Mouse (Mus musculus) intestine, embryonic 16.5 days (tissue): ENCODE results near the gene Lamp1. TPM values are rescaled to one million over a fixed set of nuclear protein-coding genes. Genes with fewer than 3 reads are reported as not detected.
"Not testable (repeated sequence)": the region's sequence is repeated elsewhere in the genome, so short reads cannot be mapped to it uniquely, and the experiment has no call there.

Experiments
- ATAC-seq: fragments of 200-750 bp; cut with Nextera tagmentation; 2 replicates; pipeline ENCODE4 v1.8.0; 2017; ENCODE audit warnings: moderate TSS enrichment, moderate library complexity
- H3K27ac ChIP-seq: fragments of 300-500 bp; sonication (generic); 2 replicates; pipeline ENCODE4 v1.5.1; 2014; ENCODE audit warnings: mild to moderate bottlenecking, low read length
- H3K27me3 ChIP-seq: fragments of 300-500 bp; sonication (generic); replicated peaks from 2 replicates; pipeline ENCODE4 v1.6.1; 2014; ENCODE audit warnings: low read length, control low read depth, mixed read lengths; ENCODE audit not compliant: control insufficient read depth, insufficient read depth
- H3K36me3 ChIP-seq: fragments of 300-500 bp; sonication (generic); 2 replicates; pipeline ENCODE4 v1.6.1; 2014; ENCODE audit warnings: low read length, control low read depth; ENCODE audit not compliant: control insufficient read depth, insufficient read depth
- H3K4me1 ChIP-seq: fragments of 300-500 bp; sonication (generic); 2 replicates; pipeline ENCODE4 v1.6.1; 2014; ENCODE audit warnings: low read length, control low read depth, mixed read lengths; ENCODE audit not compliant: control insufficient read depth, insufficient read depth
- H3K4me2 ChIP-seq: fragments of 300-500 bp; sonication (generic); 2 replicates; pipeline ENCODE4 v1.6.1; 2014; ENCODE audit warnings: low read depth, low read length, control low read depth
- H3K4me3 ChIP-seq: fragments of 300-500 bp; sonication (generic); 2 replicates; pipeline ENCODE4 v1.5.1; 2014; ENCODE audit warnings: mild to moderate bottlenecking, low read length
- H3K9ac ChIP-seq: fragments of 300-500 bp; sonication (generic); 2 replicates; pipeline ENCODE4 v1.6.1; 2014; ENCODE audit warnings: low read depth, low read length
- H3K9me3 ChIP-seq: fragments of 300-500 bp; sonication (generic); 2 replicates; pipeline ENCODE4 v1.6.1; 2016; ENCODE audit warnings: low read length, control low read depth; ENCODE audit not compliant: control insufficient read depth
- WGBS: fragments of 180-500 bp; shearing (Covaris S2); extraction: QIAGEN DNeasy Blood & Tissue Kit; methylation state at CpG from one replicate; pipeline ENCODE4 v1.1.7; 2014; 5-methylcytosine and 5-hydroxymethylcytosine counted together
- polyA plus RNA-seq: library from polyadenylated mRNA; unstranded; fragments of >200 nt; fragmentation: Nextera tagmentation; extraction: Ambion mirVana; gene quantifications from 2 replicates; pipeline ENCODE4 v1.2.1, GENCODE M21; 2015

The Lamp1 gene
- polyA plus RNA-seq, 1 experiment from 2014 or later = 256 TPM

DNA sequence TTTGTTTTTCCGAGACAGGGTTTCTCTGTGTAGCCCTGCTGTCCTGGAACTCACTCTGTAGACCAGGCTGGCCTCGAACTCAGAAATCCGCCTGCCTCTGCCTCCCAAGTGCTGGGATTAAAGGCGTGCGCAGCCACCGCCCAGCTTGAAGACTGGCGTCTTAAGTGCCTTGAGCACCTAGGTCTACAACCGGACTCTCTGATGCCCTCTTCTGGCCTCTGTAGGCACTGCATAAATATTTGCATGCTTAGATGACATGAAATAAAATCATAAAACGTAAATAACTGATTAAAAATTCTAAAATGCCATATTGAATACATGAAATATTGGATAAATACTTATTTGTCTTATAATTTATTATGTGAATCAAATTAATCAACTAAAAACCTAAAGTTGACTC, 26.7 kb upstream of the Lamp1 start:
- WGBS = 68% methylated on average over 9 of the region's 9 CpGs
- H3K36me3 ChIP-seq = peaks cover 28% of the 10 kb centered on the region

DNA sequence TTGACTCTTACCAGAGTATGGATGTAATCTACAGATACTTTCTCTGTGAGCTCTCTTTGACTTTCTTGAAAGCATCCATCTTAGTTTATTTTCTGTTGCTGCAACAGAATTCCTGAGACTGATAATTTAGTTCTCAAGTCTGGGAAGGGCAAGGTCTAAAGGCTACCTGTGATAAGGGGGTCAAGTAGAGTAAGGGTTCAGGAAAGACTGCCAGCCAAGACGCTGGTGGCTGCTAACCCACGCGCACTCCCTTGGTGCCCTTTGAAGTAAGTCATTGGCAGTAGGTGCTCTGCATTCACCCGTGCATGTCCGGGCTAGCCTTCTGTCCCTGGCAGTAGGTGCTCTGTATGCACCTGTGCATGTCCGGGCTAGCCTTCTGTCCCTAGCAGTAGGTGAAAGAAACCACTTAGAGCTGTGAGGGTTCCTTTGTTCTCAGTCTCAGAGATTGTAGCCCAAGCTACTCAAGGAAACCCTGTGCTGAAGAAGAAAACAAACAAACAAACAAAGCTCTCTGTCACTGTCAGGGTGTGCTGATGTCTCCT, 19.2 kb upstream of the Lamp1 start:
- no peak overlapping the region for H3K27ac ChIP-seq
- peaks cover 52% of the 10 kb centered on the region for H3K36me3 ChIP-seq
- no peak overlapping the region for H3K4me2 ChIP-seq
- peak; percentile 66 for ATAC-seq
- no peak overlapping the region for H3K4me3 ChIP-seq
- H3K9ac ChIP-seq = no peak overlapping the region
- H3K4me1 ChIP-seq = no peaks in the 10 kb centered on the region
- WGBS = 87% methylated on average over 6 of the region's 6 CpGs
- no peaks in the 10 kb centered on the region for H3K27me3 ChIP-seq
- H3K9me3 ChIP-seq = no peaks in the 10 kb centered on the region

More for the DNA sequence above, 26.7 kb upstream of the Lamp1 start:
- not testable (repeated sequence) for H3K4me2 ChIP-seq, H3K27ac ChIP-seq, H3K9ac ChIP-seq, ATAC-seq, H3K9me3 ChIP-seq, H3K27me3 ChIP-seq, H3K4me3 ChIP-seq, H3K4me1 ChIP-seq

DNA sequence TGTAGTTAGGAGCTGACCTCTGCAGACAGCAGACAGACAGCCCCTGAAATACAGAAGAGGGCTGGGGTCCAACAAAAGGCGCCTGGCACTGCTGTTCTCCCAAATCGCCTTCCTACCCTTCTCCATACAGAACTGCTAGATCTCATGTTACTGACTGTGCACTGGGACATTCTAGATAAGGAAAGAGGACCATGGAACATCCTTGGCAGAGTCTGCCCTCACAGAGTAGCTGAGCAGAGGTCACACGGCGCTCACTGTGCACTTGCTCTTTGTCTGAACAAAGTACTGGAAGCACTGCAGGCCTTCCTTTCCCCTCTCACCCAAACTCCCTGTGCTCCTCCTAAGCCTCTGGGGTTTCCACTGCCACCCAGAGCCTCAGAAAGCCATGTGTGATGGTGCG, 17.3 kb upstream of the Lamp1 start:
- Histone ChIP-seq H3K4me2 (no peak overlapping the region), H3K36me3 (peaks cover 50% of the 10 kb centered on the region), H3K9me3 (no peaks in the 10 kb centered on the region), H3K9ac (no peak overlapping the region), H3K4me3 (no peak overlapping the region), H3K4me1 (no peaks in the 10 kb centered on the region), H3K27ac (no peak overlapping the region), H3K27me3 (no peaks in the 10 kb centered on the region)
- 88% methylated on average over 5 of the region's 5 CpGs for WGBS
- ATAC-seq = no peak

DNA sequence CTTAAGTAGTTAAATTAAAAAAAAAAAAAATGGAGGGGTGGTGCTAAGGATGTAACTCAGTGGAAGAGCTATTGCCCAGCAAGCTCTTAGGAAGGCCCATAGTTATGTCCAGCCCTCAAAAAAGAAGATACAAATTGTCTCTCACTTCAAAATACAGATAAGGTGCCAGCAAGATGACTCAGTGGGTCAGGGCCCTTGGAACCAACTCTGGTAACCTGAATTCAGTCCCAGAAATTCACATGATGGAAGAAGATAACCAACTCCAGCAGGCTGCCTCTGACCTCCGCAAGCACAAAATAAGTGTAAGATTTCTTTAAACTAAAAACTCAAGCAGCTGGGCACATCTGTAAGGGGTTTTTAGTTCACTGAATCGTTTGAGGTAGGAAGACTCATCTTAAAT, 10.5 kb upstream of the Lamp1 start:
- 85% methylated on average over 2 of the region's 2 CpGs for WGBS
- no peak overlapping the region for H3K27ac ChIP-seq
- no peaks in the 10 kb centered on the region for H3K9me3 ChIP-seq
- no peak overlapping the region for H3K4me2 ChIP-seq
- H3K9ac ChIP-seq = no peak overlapping the region
- H3K4me1 ChIP-seq = no peaks in the 10 kb centered on the region
- peaks cover 18% of the 10 kb centered on the region for H3K36me3 ChIP-seq
- H3K27me3 ChIP-seq = no peaks in the 10 kb centered on the region
- H3K4me3 ChIP-seq = no peak overlapping the region
- ATAC-seq = no peak

DNA sequence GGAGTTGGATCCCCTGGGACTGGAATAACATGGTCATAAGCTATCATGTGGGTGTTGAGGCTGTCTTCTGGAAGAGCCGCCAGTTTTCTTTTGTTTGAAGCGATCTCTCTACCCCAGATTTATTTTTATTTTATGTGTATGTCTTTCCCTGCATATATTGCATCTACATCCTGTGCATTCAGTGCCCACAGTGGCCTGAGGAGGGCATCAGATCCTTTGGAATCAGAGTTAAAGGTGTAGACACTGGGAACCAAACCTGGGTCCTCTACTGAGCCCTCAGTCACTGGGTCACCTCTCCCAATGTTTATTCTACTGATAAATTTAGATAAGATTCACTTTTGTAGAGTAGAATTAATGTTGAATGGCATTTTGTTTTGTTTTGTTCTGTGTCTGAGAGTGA, 9.7 kb upstream of the Lamp1 start:
- H3K27me3 ChIP-seq = no peaks in the 10 kb centered on the region
- no peaks in the 10 kb centered on the region for H3K4me1 ChIP-seq
- no peak overlapping the region for H3K9ac ChIP-seq
- WGBS = 95% methylated on average over 2 of the region's 2 CpGs
- H3K27ac ChIP-seq = no peak overlapping the region
- peaks cover 16% of the 10 kb centered on the region for H3K36me3 ChIP-seq
- no peak overlapping the region for H3K4me3 ChIP-seq
- no peaks in the 10 kb centered on the region for H3K9me3 ChIP-seq
- no peak for ATAC-seq
- no peak overlapping the region for H3K4me2 ChIP-seq

DNA sequence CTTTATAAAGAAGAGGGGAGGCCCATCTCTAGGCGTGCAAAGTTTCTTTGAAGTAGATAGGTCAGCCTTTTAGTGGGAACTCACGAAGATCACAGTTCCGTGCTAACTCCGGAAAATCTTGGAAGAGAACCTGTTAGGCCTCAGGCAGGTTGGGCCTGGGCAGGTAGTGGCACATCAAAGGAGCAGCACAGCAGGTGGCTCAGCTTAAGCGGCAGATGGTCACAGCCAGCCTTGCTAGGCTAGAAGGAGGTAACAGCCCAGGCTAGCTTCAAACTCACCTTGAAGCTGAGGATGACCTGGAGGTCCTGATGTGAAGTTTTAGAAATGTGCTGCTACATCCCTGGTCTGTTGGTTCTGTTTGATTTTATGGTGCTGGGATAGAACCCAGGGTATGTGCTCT, 9.1 kb upstream of the Lamp1 start:
- 56% methylated on average over 5 of the region's 5 CpGs for WGBS
- H3K36me3 ChIP-seq = peaks cover 13% of the 10 kb centered on the region

DNA sequence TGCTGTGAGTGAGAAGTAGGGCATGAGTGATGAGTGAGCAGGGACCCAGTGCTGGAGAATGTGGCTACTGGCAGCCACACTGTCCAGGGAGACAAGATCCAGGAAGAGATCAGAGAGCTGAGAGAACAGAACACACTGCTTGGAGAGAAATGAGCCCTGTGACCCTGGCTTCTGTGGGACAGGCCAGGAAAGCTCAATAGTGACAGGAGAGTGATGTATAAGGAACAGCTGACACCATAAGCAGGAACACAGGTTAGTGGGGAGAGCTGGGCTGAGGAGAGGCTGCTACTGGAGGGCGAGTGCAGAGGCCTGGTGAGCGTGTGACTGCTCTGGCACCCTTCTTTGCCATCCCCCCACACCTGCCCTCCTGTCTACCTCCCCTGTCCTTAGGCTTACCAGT, 8.0 kb upstream of the Lamp1 start:
- Histone ChIP-seq H3K4me1 (no peaks in the 10 kb centered on the region), H3K36me3 (peaks cover 10% of the 10 kb centered on the region), H3K27ac (no peak overlapping the region), H3K9me3 (no peaks in the 10 kb centered on the region), H3K9ac (no peak overlapping the region), H3K27me3 (no peaks in the 10 kb centered on the region), H3K4me2 (no peak overlapping the region), H3K4me3 (no peak overlapping the region)
- ATAC-seq = no peak
- WGBS = 96% methylated on average over 2 of the region's 2 CpGs

More for the DNA sequence above, 9.1 kb upstream of the Lamp1 start:
- H3K9ac ChIP-seq = no peak overlapping the region
- H3K27ac ChIP-seq = no peak overlapping the region
- no peak overlapping the region for H3K4me3 ChIP-seq
- H3K9me3 ChIP-seq = no peaks in the 10 kb centered on the region
- H3K4me2 ChIP-seq = no peak overlapping the region
- no peaks in the 10 kb centered on the region for H3K27me3 ChIP-seq
- no peaks in the 10 kb centered on the region for H3K4me1 ChIP-seq
- ATAC-seq = no peak

DNA sequence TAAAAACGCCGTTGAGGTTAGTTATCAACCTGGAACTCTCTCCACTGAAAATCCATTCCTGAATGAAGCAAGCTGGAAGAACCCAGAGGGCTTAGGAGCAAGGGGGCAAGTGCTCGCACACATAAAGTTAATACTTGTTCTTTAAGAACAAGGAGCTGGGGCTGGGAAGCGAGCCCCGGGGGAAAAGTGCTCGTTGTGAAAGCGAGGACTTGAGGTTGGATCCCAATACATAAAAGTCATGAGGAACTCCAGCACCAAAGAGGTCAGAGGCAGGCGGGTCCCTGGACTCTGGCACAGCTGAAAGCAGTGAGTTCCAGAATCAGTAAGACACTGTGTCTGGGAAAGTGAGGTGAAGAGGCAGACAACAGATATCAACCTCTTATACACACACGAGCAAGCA, 4.9 kb upstream of the Lamp1 start:
- ATAC-seq = no peak
- WGBS = 84% methylated on average over 9 of the region's 9 CpGs
- H3K9ac ChIP-seq = no peak overlapping the region
- H3K4me2 ChIP-seq = no peak overlapping the region
- H3K27me3 ChIP-seq = no peaks in the 10 kb centered on the region
- H3K4me1 ChIP-seq = 0 out of 2 replicates have a peak, but pooled peaks cover 2% of the 10 kb centered on the region
- no peaks in the 10 kb centered on the region for H3K9me3 ChIP-seq
- H3K36me3 ChIP-seq = peaks cover under 1% of the 10 kb centered on the region; the same call in 1 of the 2 replicates
- no peak overlapping the region for H3K4me3 ChIP-seq
- H3K27ac ChIP-seq = no peak overlapping the region

DNA sequence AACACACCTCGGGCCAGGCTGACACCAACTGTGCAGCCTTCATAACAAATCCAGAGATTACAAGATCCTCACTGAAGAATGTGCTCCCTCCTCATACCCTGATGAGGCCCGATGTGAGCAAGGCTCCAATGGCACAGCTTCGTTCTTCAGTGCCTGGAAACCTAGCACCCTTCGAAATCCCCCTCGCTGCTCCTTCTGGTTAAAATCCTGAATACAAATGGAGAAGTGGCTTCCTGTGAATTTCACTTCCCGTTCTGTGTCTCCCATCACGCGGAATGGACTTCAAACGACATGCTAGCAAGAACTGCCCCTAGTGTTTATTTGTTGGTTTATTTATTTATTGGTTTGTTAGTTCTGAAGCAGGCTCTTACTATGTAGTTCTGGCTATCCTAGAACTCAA, 3.6 kb upstream of the Lamp1 start:
- Histone ChIP-seq H3K27ac (no peak overlapping the region), H3K9me3 (no peaks in the 10 kb centered on the region), H3K36me3 (no peaks in the 10 kb centered on the region), H3K4me1 (peaks cover 6% of the 10 kb centered on the region), H3K4me3 (no peak overlapping the region), H3K4me2 (no peak overlapping the region), H3K9ac (no peak overlapping the region), H3K27me3 (no peaks in the 10 kb centered on the region)
- 65% methylated on average over 9 of the region's 9 CpGs for WGBS
- no peak for ATAC-seq
